Mouse (Mus musculus): ENCODE measurements around the gene Sh2d5. TPM values are rescaled to one million over a fixed set of nuclear protein-coding genes. Genes with fewer than 3 reads are reported as not detected.

Gene Sh2d5
- polyA plus RNA-seq, 3 experiments from 2014 or later = 0.16 to 0.53 (median 0.21) TPM

Other genes with a start within 250 kb of the Sh2d5 start
- 100 to 1,000 TPM; 144 to 154 (median 152) TPM for gene Hp1bp3, start 34.1 kb upstream of the Sh2d5 start, polyA plus RNA-seq (2017; shearing (Covaris generic))
- not detected for gene Kif17, start within 50 bp of the Sh2d5 start, polyA plus RNA-seq (2017; shearing (Covaris generic))
- gene Ddost, start 54.3 kb downstream of the Sh2d5 start, polyA plus RNA-seq (2017; shearing (Covaris generic)) = 100 to 1,000 TPM; 101 to 118 (median 104) TPM
- gene Pink1, start 75.9 kb downstream of the Sh2d5 start, polyA plus RNA-seq (2017; shearing (Covaris generic)) = 10 to 100 TPM in 2 of 3 experiments, 1 to 10 TPM in 1; 6.0 to 24.7 (median 10.8) TPM
- not detected for gene Cda, start 117.6 kb downstream of the Sh2d5 start, polyA plus RNA-seq (2017; shearing (Covaris generic))
- gene Fam43b, start 146.1 kb downstream of the Sh2d5 start, polyA plus RNA-seq (2017; shearing (Covaris generic)) = not detected
- gene Mul1, start 184.3 kb downstream of the Sh2d5 start, polyA plus RNA-seq (2017; shearing (Covaris generic)) = 10 to 100 TPM; 11.9 to 16.6 (median 14.9) TPM
- gene Camk2n1, start 203.9 kb downstream of the Sh2d5 start, polyA plus RNA-seq (2017; shearing (Covaris generic)) = 1 to 10 TPM; 1.0 to 2.1 (median 1.2) TPM

Data from inflammation-experienced regulatory T-cells, adult 6 months (primary cell).